Mouse (Mus musculus) midbrain, embryonic 15.5 days (tissue): Measurements from ENCODE around the gene Rapgef6. TPM values are rescaled to one million over a fixed set of nuclear protein-coding genes. Genes with fewer than 3 reads are reported as not detected.

Source experiments
- ATAC-seq: fragments of 200-750 bp; cut with Nextera tagmentation; replicated peaks from 2 replicates; pipeline ENCODE4 v1.8.0; 2017; ENCODE audit warnings: moderate TSS enrichment
- H3K27ac ChIP-seq: fragments of 300-500 bp; sonication (generic); 2 replicates; pipeline ENCODE4 v1.5.1; 2015; ENCODE audit warnings: mild to moderate bottlenecking, inconsistent platforms
- H3K27me3 ChIP-seq: fragments of 300-500 bp; sonication (generic); replicated peaks from 2 replicates; pipeline ENCODE4 v1.6.1; 2015; ENCODE audit warnings: inconsistent platforms
- H3K36me3 ChIP-seq: fragments of 300-500 bp; sonication (generic); replicated peaks from 2 replicates; pipeline ENCODE4 v1.6.1; 2015; ENCODE audit warnings: inconsistent platforms
- H3K4me1 ChIP-seq: fragments of 300-500 bp; sonication (generic); 2 replicates; pipeline ENCODE4 v1.6.1; 2015; ENCODE audit warnings: inconsistent platforms
- H3K4me2 ChIP-seq: fragments of 300-500 bp; sonication (generic); 2 replicates; pipeline ENCODE4 v1.6.1; 2015; ENCODE audit warnings: inconsistent platforms, mild to moderate bottlenecking, moderate library complexity
- H3K4me3 ChIP-seq: fragments of 300-500 bp; sonication (generic); 2 replicates; pipeline ENCODE4 v1.5.1; 2015; ENCODE audit warnings: mild to moderate bottlenecking, inconsistent platforms
- H3K9ac ChIP-seq: fragments of 300-500 bp; sonication (generic); 2 replicates; pipeline ENCODE4 v1.6.1; 2015; ENCODE audit warnings: mild to moderate bottlenecking, inconsistent platforms
- H3K9me3 ChIP-seq: fragments of 300-500 bp; sonication (generic); 2 replicates; pipeline ENCODE4 v1.6.1; 2016; ENCODE audit warnings: inconsistent platforms
- WGBS: fragments of 180-500 bp; shearing (Covaris S2); methylation state at CpG from one replicate; pipeline ENCODE4 v1.1.7; 2015; ENCODE audit warnings: mixed read lengths; 5-methylcytosine and 5-hydroxymethylcytosine counted together
- microRNA-seq: library from miRNA; unstranded; fragments of <30 nt; microRNA quantifications from one replicate; pipeline ENCODE4, GENCODE M21; 2016
- polyA plus RNA-seq: library from polyadenylated mRNA; unstranded; fragments of >200 nt; fragmentation: Nextera tagmentation; extraction: Ambion mirVana; gene quantifications from 2 replicates; pipeline ENCODE4 v1.2.1, GENCODE M21; 2015

Rapgef6 gene
- polyA plus RNA-seq, 1 experiment from 2014 or later: 42.7 TPM

DNA sequence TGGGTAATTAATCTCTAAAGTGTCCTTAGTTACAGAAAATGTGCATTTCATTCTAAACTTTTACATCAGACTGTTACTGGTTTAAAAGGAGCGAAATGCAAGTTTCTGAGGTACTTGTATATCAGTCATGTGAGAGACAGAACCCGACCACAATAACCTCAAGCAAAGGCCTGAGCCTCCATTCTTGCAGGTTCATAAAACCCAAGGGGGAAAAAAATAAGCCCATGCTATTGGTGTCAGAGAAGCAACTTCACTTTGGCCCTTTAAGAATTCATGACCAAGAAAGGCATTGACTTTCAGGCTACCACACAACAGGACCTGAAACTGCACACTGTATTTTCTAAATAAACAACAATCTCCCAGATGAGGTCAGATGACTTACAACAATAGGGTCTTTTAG, 205.7 kb downstream of the Rapgef6 start:
- no peaks in the 10 kb centered on the region for H3K27me3 ChIP-seq
- no peak overlapping the region for H3K4me3 ChIP-seq
- no peak overlapping the region for H3K9ac ChIP-seq
- no peak overlapping the region for H3K4me2 ChIP-seq
- 0 out of 2 replicates have a peak, but pooled peaks cover 3% of the 10 kb centered on the region for H3K4me1 ChIP-seq
- 92% methylated on average over 2 of the region's 2 CpGs for WGBS
- H3K9me3 ChIP-seq: no peaks in the 10 kb centered on the region
- no peaks in the 10 kb centered on the region for H3K36me3 ChIP-seq
- ATAC-seq: no peak
- no peak overlapping the region for H3K27ac ChIP-seq

DNA sequence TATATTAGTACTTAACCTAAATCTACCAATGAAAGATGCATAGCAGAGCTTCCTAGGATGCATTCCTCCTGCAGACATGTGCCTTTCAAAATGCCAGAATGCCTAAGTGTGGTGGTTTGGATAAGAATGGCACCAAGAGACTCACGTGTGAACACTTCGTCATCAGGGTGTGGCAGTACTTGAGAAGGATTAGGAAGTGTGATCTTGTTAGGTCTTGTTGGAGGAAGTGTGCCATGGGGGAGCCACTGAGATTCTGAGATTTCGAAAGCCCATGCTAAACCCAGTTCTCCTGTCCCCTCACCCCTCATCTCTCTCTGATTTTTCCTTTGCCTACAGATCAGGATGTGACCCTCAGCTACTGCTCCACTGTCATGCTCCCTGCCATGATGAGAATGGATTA, 206.7 kb downstream of the Rapgef6 start:
- 88% methylated on average over 3 of the region's 3 CpGs for WGBS

DNA sequence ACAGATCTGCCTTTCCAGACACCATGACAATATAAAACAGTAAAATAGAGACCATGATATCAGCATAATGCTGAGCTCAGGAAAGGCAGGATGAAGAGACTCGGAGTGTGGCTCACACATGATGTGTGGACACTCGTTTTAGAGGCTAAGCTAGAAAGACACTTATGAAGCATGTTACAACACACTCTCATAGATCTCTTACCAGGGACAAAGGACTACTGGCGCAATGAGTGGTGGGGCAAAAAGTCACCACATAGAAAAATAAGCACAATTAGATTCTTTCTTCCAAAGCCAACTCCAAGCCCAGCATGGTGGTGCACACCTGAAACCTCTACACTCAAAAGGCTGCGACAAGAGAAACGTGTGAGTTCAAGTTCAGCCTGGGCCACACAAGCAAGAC, 208.3 kb downstream of the Rapgef6 start:
- 90% methylated on average over 5 of the region's 5 CpGs for WGBS
- Histone ChIP-seq H3K27me3 (no peaks in the 10 kb centered on the region), H3K36me3 (no peaks in the 10 kb centered on the region), H3K4me2 (no peak overlapping the region), H3K4me3 (no peak overlapping the region), H3K9ac (no peak overlapping the region), H3K27ac (no peak overlapping the region), H3K4me1 (0 out of 2 replicates have a peak, but pooled peaks cover 5% of the 10 kb centered on the region), H3K9me3 (no peaks in the 10 kb centered on the region)
- ATAC-seq: no peak

More for the DNA sequence above, 206.7 kb downstream of the Rapgef6 start:
- no peak overlapping the region for H3K27ac ChIP-seq
- H3K4me2 ChIP-seq: no peak overlapping the region
- H3K9me3 ChIP-seq: no peaks in the 10 kb centered on the region
- H3K9ac ChIP-seq: no peak overlapping the region
- 0 out of 2 replicates have a peak, but pooled peaks cover 5% of the 10 kb centered on the region for H3K4me1 ChIP-seq
- no peak for ATAC-seq
- no peaks in the 10 kb centered on the region for H3K36me3 ChIP-seq
- H3K27me3 ChIP-seq: no peaks in the 10 kb centered on the region
- H3K4me3 ChIP-seq: no peak overlapping the region

DNA sequence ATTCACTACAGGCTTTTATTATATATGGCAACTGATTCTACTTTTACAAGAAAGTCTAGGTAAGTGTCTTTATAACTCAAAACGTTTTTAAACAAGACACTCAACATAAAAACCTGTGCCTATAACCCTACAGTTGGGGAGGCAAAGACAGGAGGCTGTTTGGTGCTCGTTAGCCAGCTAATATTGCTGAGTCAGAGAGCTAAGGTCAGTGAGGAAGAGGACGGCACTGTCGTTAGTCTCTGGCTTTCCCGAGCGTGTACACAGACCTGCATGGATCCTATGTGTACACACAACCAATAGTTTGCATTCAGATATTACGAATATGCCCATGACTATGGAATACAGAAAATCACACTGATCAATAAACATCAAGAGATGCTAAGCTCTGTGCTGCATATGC, 208.7 kb downstream of the Rapgef6 start:
- H3K4me2 ChIP-seq: no peak overlapping the region
- H3K4me1 ChIP-seq: 0 out of 2 replicates have a peak, but pooled peaks cover 5% of the 10 kb centered on the region
- WGBS: 84% methylated on average over 7 of the region's 7 CpGs
- no peaks in the 10 kb centered on the region for H3K27me3 ChIP-seq
- H3K4me3 ChIP-seq: no peak overlapping the region
- no peaks in the 10 kb centered on the region for H3K36me3 ChIP-seq
- no peak overlapping the region for H3K9ac ChIP-seq
- no peak for ATAC-seq
- no peak overlapping the region for H3K27ac ChIP-seq
- no peaks in the 10 kb centered on the region for H3K9me3 ChIP-seq

DNA sequence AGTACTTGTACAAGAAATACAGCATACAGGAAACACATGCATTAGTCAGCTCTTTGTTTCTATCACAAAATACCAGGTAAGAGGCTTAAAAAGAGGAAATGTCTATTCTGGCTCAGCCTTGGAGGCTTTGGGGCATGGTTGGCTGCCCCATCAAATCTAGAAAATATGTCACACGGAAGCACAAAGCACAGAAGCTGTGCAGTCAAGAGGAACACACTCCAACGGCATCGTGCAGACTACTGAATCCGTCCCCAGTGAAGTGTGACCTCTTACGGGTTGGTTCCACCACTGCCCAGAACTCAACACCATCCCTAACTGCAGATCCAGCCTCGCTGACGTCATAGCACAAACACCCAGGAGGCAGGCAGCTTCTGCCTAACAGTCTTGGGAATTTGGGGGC, 210.9 kb downstream of the Rapgef6 start:
- H3K27me3 ChIP-seq: no peaks in the 10 kb centered on the region
- no peak for ATAC-seq
- H3K9ac ChIP-seq: no peak overlapping the region
- H3K4me1 ChIP-seq: 0 out of 2 replicates have a peak, but pooled peaks cover 5% of the 10 kb centered on the region
- H3K9me3 ChIP-seq: no peaks in the 10 kb centered on the region
- H3K36me3 ChIP-seq: no peaks in the 10 kb centered on the region
- H3K4me3 ChIP-seq: no peak overlapping the region
- H3K27ac ChIP-seq: no peak overlapping the region
- WGBS: 57% methylated on average over 7 of the region's 7 CpGs
- H3K4me2 ChIP-seq: no peak overlapping the region

DNA sequence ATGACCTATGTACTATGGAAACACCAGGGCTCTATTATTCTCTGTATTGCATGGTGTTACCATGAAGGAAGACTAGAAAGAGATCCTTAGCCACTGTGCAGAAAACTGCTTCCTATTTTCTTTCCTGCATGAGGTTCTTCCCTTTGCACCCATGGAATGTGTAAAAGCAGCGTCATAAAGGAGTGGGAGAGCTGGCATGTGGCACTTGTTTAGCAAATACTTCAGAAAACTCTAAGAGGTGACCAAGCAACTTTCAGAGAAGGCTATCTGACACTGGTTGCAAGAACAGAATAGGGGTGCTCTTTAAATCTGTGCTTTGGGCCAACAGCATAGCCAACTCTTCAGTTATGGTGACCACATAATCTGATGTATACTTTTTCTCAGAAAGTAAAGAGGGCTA, 212.5 kb downstream of the Rapgef6 start:
- H3K4me1 ChIP-seq: 0 out of 2 replicates have a peak, but pooled peaks cover 5% of the 10 kb centered on the region
- no peaks in the 10 kb centered on the region for H3K27me3 ChIP-seq
- no peak overlapping the region for H3K27ac ChIP-seq
- no peak for ATAC-seq
- no peak overlapping the region for H3K9ac ChIP-seq
- H3K4me3 ChIP-seq: no peak overlapping the region
- 78% methylated on average over 1 of the region's 1 CpGs for WGBS
- H3K36me3 ChIP-seq: peaks cover 6% of the 10 kb centered on the region; the same call in 1 of the 2 replicates
- no peak overlapping the region for H3K4me2 ChIP-seq
- H3K9me3 ChIP-seq: no peaks in the 10 kb centered on the region

DNA sequence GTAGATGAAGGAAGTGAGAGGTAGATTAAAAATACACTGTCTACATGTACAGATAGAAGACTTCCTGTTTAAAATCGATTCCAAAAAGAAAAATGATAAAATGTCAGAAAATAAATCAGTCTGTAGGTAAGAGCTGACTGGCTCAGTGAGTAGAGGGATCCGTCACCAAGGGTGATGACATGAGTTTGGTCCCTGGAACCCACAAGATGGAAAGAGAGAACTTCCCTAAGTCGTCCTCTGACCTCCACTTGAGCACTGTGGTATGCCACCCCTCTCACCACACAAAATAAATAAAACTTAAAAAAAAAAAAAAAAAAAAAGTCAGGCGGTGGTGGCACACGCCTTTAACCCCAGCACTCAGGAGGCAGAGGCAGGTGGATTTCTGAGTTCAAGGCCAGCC, 214.3 kb downstream of the Rapgef6 start:
- 92% methylated on average over 5 of the region's 5 CpGs for WGBS
- no peaks in the 10 kb centered on the region for H3K27me3 ChIP-seq
- H3K9me3 ChIP-seq: no peaks in the 10 kb centered on the region
- H3K9ac ChIP-seq: no peak overlapping the region
- no peak for ATAC-seq
- H3K27ac ChIP-seq: no peak overlapping the region
- H3K4me3 ChIP-seq: no peak overlapping the region
- peaks cover 8% of the 10 kb centered on the region; the same call in 1 of the 2 replicates for H3K36me3 ChIP-seq
- H3K4me2 ChIP-seq: no peak overlapping the region
- H3K4me1 ChIP-seq: 0 out of 2 replicates have a peak, but pooled peaks cover 5% of the 10 kb centered on the region

DNA sequence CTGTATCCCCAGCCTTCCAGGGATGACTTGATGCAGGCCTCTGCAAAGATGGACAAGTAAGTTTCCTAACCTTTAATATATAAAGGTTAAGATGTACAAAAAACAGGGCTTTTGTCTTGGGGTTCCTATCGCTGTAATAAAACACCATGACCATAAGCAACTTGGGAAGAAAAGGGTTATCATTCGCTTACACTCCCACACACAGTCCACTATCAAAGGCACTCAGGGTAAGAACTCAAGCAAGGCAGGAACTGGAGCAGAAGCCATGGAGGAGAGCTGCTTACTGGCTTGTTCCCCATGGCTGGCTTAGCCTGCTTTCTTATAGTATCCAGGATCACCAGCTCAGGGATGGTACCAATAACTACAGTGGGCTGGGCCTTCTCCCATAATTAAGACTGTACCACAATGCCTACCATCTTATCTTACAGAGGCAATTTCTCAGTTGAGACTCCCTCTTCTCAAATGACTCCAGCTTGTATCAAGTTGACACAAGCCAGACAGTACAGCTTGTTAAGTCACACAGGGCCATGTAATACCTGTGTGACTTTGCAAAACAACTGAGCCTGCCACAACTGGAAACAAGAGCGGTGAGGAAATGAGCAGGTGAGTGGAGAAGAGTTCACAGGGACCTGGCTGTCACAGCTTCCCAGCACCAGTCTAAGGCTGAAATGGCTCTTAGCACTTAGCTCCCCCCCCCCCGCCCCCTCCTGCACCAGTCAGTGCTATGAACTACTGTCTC, 216.5 kb downstream of the Rapgef6 start:
- no peak for ATAC-seq
- no peak overlapping the region for H3K4me2 ChIP-seq
- 97% methylated on average over 4 of the region's 4 CpGs for WGBS
- no peak overlapping the region for H3K4me3 ChIP-seq
- peaks cover 8% of the 10 kb centered on the region; the same call in 1 of the 2 replicates for H3K36me3 ChIP-seq
- no peak overlapping the region for H3K9ac ChIP-seq
- H3K4me1 ChIP-seq: 0 out of 2 replicates have a peak, but pooled peaks cover 4% of the 10 kb centered on the region
- no peaks in the 10 kb centered on the region for H3K9me3 ChIP-seq
- H3K27me3 ChIP-seq: no peaks in the 10 kb centered on the region
- no peak overlapping the region for H3K27ac ChIP-seq

DNA sequence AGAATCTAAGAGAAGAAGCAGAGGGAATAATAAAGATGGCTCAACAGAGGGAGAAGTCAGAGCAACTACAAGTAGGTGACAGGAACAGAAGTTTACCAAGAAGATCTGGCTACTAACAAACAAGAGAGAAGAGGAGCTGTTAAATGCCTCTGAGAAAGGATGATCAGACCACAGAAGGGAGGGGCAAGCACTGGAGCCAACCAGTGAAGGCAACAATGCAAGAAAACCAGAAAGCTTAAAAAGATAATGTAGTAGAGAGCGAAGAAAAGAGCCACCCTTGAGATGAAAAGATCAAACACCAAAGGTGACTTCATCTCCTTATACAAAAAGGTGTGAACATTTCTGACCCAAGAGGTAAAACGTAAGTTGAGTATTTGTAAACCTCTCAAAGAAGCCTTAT, 218.7 kb downstream of the Rapgef6 start:
- Histone ChIP-seq H3K36me3 (peaks cover 8% of the 10 kb centered on the region; the same call in 1 of the 2 replicates), H3K4me2 (no peak overlapping the region), H3K4me3 (no peak overlapping the region), H3K4me1 (no peaks in the 10 kb centered on the region), H3K9ac (no peak overlapping the region), H3K27me3 (no peaks in the 10 kb centered on the region), H3K9me3 (no peaks in the 10 kb centered on the region), H3K27ac (no peak overlapping the region)
- no peak for ATAC-seq
- WGBS: 92% methylated on average over 2 of the region's 2 CpGs

DNA sequence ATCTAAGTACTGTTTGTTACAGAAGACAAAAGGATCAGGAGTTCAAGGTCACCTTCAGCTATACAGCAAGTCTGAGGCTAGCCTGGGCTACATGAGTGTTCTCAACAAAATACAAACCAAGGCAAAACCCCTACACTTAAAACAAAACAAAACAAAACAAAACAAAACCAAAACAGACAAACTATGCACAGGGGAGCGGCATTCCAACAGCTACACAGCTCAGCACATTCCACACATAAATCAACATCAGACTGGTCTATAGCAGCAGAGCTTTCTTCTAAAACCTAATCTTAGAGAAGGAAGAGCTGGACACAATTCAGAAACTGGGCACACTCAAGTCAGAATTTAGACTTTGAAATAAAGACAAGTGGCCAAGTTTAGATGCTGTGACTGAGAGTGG, 221.6 kb downstream of the Rapgef6 start:
- H3K27me3 ChIP-seq: no peaks in the 10 kb centered on the region
- H3K4me1 ChIP-seq: no peaks in the 10 kb centered on the region
- no peak overlapping the region for H3K4me2 ChIP-seq
- WGBS: 92% methylated on average over 1 of the region's 1 CpGs
- no peak for ATAC-seq
- no peak overlapping the region for H3K4me3 ChIP-seq
- no peaks in the 10 kb centered on the region for H3K9me3 ChIP-seq
- no peak overlapping the region for H3K9ac ChIP-seq
- H3K27ac ChIP-seq: no peak overlapping the region
- peaks cover 8% of the 10 kb centered on the region; the same call in 1 of the 2 replicates for H3K36me3 ChIP-seq

Small RNA genes lying within 50 kb of the gene (microRNA-seq; reads per million reads assigned to microRNA genes)
- gene Gm26116: not detected

Other genes with a start within 250 kb of the Rapgef6 start
- gene Acsl6, start 219.0 kb upstream of the Rapgef6 start, polyA plus RNA-seq: 42.7 and 44.0 TPM in 2 replicates
- gene Meikin, start 152.2 kb upstream of the Rapgef6 start, polyA plus RNA-seq: not detected in 2 replicates
- 11.0 and 11.6 TPM in 2 replicates for gene Fnip1, start 84.6 kb upstream of the Rapgef6 start, polyA plus RNA-seq